Mouse (Mus musculus) left cerebral cortex, postnatal 36 days (tissue): ENCODE data around the gene Wdr64. TPM values are rescaled to one million over a fixed set of nuclear protein-coding genes. Genes with fewer than 3 reads are reported as not detected.

Source experiments
- DNase-seq, 2 experiments: peaks; one replicate each; pipeline ENCODE4 v3.0.0; 2021 to 2022; ENCODE audit warnings: low spot score in 2 of 2, mixed read lengths in 1 of 2
- intact Hi-C: fragments of 180-260 bp; cut with DNase I; formaldehyde crosslinking; loops from one replicate; pipeline ENCODE4 v1.15.1; 2025
- total RNA-seq, 2 experiments: library from RNA; stranded (reverse); gene quantifications; 2 replicates each; pipeline ENCODE4 v1.2.3; 2021

Gene Wdr64
- total RNA-seq, 2 experiments from 2014 or later, result not detected

GRCm38 (mm10) chr1:175708013-175708412, 9.6 kb downstream of the Wdr64 start:
- intact Hi-C loops, result no loop called here
- DNase-seq, result no peak

GRCm38 (mm10) chr1:175712338-175712909, 14.0 kb downstream of the Wdr64 start:
- intact Hi-C loops, result no loop called here
- DNase-seq, result no peak

- no peak for DNase-seq
- intact Hi-C loops, result no loop called here
Observed at GRCm38 (mm10) chr1:175716832-175717231, 18.4 kb downstream of the Wdr64 start.

GRCm38 (mm10) chr1:175725771-175726170, 27.4 kb downstream of the Wdr64 start:
- intact Hi-C loops, result no loop called here
- no peak for DNase-seq

GRCm38 (mm10) chr1:175754576-175755364, 56.4 kb downstream of the Wdr64 start:
- intact Hi-C loops, result no loop called here
- no peak for DNase-seq

GRCm38 (mm10) chr1:175794668-175795067, 96.3 kb downstream of the Wdr64 start:
- intact Hi-C loops, result no loop called here

GRCm38 (mm10) chr1:175808356-175808755, 110.0 kb downstream of the Wdr64 start:
- intact Hi-C loops, result no loop called here
- DNase-seq, result no peak

More at GRCm38 (mm10) chr1:175794668-175795067, 96.3 kb downstream of the Wdr64 start:
- no peak for DNase-seq

GRCm38 (mm10) chr1:175811625-175812024, 113.2 kb downstream of the Wdr64 start:
- DNase-seq, result no peak
- intact Hi-C loops, result no loop called here

GRCm38 (mm10) chr1:175823815-175824438, 125.5 kb downstream of the Wdr64 start:
- intact Hi-C loops, result no loop called here
- DNase-seq, result no peak

- DNase-seq, result no peak
- intact Hi-C loops, result no loop called here
Observed at GRCm38 (mm10) chr1:175828539-175828938, 130.1 kb downstream of the Wdr64 start.

GRCm38 (mm10) chr1:175829220-175829619, 130.8 kb downstream of the Wdr64 start:
- intact Hi-C loops, result no loop called here
- DNase-seq, result no peak

GRCm38 (mm10) chr1:175855515-175855914, 157.1 kb downstream of the Wdr64 start:
- DNase-seq, result no peak
- intact Hi-C loops, result no loop called here

Other genes with a start within 250 kb of the Wdr64 start
- 100 to 1,000 TPM; 108 to 120 TPM for gene Rgs7, start 206.1 kb upstream of the Wdr64 start, total RNA-seq
- under 1 TPM in 1 of 2 experiments, not detected in 1; 0.39 TPM for gene Kmo, start 78.2 kb upstream of the Wdr64 start, total RNA-seq
- 10 to 100 TPM; 73.1 to 79.9 TPM for gene Fh1, start 73.0 kb upstream of the Wdr64 start, total RNA-seq
- 1 to 10 TPM; 5.9 to 8.2 TPM for gene Opn3, start 5.8 kb upstream of the Wdr64 start, total RNA-seq
- gene Chml, start 5.7 kb upstream of the Wdr64 start, total RNA-seq, result 10 to 100 TPM in 1 of 2 experiments, 1 to 10 TPM in 1; 10.0 to 10.4 TPM
- 1 to 10 TPM in 1 of 2 experiments, under 1 TPM in 1; 0.16 to 1.8 TPM for gene Exo1, start 182.0 kb downstream of the Wdr64 start, total RNA-seq
- not detected for gene Gm38100, start 221.7 kb downstream of the Wdr64 start, total RNA-seq